Mouse (Mus musculus): Measurements from ENCODE around the gene B4galt3. TPM values are rescaled to one million over a fixed set of nuclear protein-coding genes. Genes with fewer than 3 reads are reported as not detected.

The B4galt3 gene
- polyA plus RNA-seq, 1 experiment, result 72.0 TPM

GRCm38 (mm10) chr1:171248386-171249226 is 21.5 kb upstream of the B4galt3 start:
- peaks cover 15% of the 10 kb centered on the region for H3K4me1 ChIP-seq (ENCODE audit: control insufficient read depth, insufficient read depth, low read length)
- H3K4me3 ChIP-seq (replicated peaks; ENCODE audit: extremely low read depth, low read depth, low read length), result no peak overlapping the region
- WGBS, result 29% methylated on average over 3 of the region's 3 CpGs
- no peak for TF ChIP-seq CTCF (IDR thresholded peaks at IDR 0.05; ENCODE audit: insufficient read depth, low read length)
- no peak for TF ChIP-seq POLR2A (IDR thresholded peaks at IDR 0.05; ENCODE audit: borderline replicate concordance, extremely low read depth, low read depth, low read length)
- DNase-seq, result no peak

- H3K4me3 ChIP-seq (replicated peaks; ENCODE audit: extremely low read depth, low read depth, low read length), result no peak within 1 kb of the TSS
- DNase-seq, result no peak
- 32% methylated on average over 5 of the region's 5 CpGs for WGBS
- H3K4me1 ChIP-seq (ENCODE audit: control insufficient read depth, insufficient read depth, low read length), result peaks cover 15% of the 10 kb centered on the region
- TF ChIP-seq POLR2A (IDR thresholded peaks at IDR 0.05; ENCODE audit: borderline replicate concordance, extremely low read depth, low read depth, low read length), result no peak
- TF ChIP-seq CTCF (IDR thresholded peaks at IDR 0.05; ENCODE audit: insufficient read depth, low read length), result no peak
These were observed 20.1 kb upstream of the B4galt3 start, which contains the start of gene Adamts4 for GRCm38 (mm10) chr1:171249913-171250600. Gene Adamts4, plus strand, starts transcription at chr1:171250421.

GRCm38 (mm10) chr1:171250680-171251593 is 19.2 kb upstream of the B4galt3 start, which contains the start of gene Ndufs2:
Gene Ndufs2, minus strand, starts transcription at chr1:171251388.
- no peak for DNase-seq
- TF ChIP-seq POLR2A (IDR thresholded peaks at IDR 0.05; ENCODE audit: borderline replicate concordance, extremely low read depth, low read depth, low read length) (no peak), CTCF (IDR thresholded peaks at IDR 0.05; ENCODE audit: insufficient read depth, low read length) (no peak)
- Histone ChIP-seq H3K4me1 (ENCODE audit: control insufficient read depth, insufficient read depth, low read length) (peaks cover 15% of the 10 kb centered on the region), H3K4me3 (replicated peaks; ENCODE audit: extremely low read depth, low read depth, low read length) (no peak within 1 kb of the TSS)
- WGBS, result 31% methylated on average over 26 of the region's 26 CpGs

GRCm38 (mm10) chr1:171251594-171252324 is 18.4 kb upstream of the B4galt3 start:
- Histone ChIP-seq H3K4me3 (replicated peaks; ENCODE audit: extremely low read depth, low read depth, low read length) (no peak overlapping the region), H3K4me1 (ENCODE audit: control insufficient read depth, insufficient read depth, low read length) (peaks cover 15% of the 10 kb centered on the region)
- 30% methylated on average over 13 of the region's 13 CpGs for WGBS
- no peak for DNase-seq
- TF ChIP-seq CTCF (IDR thresholded peaks at IDR 0.05; ENCODE audit: insufficient read depth, low read length) (no peak), POLR2A (IDR thresholded peaks at IDR 0.05; ENCODE audit: borderline replicate concordance, extremely low read depth, low read depth, low read length) (no peak)

- TF ChIP-seq CTCF (IDR thresholded peaks at IDR 0.05; ENCODE audit: insufficient read depth, low read length) (no peak), POLR2A (IDR thresholded peaks at IDR 0.05; ENCODE audit: borderline replicate concordance, extremely low read depth, low read depth, low read length) (no peak)
- no peak overlapping the region for H3K4me3 ChIP-seq (replicated peaks; ENCODE audit: extremely low read depth, low read depth, low read length)
These were observed 17.7 kb upstream of the B4galt3 start for GRCm38 (mm10) chr1:171252415-171252814.

GRCm38 (mm10) chr1:171256095-171256818 is 13.9 kb upstream of the B4galt3 start:
- Histone ChIP-seq H3K4me3 (replicated peaks; ENCODE audit: extremely low read depth, low read depth, low read length) (no peak overlapping the region), H3K4me1 (ENCODE audit: control insufficient read depth, insufficient read depth, low read length) (peaks cover 6% of the 10 kb centered on the region; the same call in 1 of the 2 replicates)
- DNase-seq, result no peak
- WGBS, result 85% methylated on average over 24 of the region's 24 CpGs
- no peak for TF ChIP-seq CTCF (IDR thresholded peaks at IDR 0.05; ENCODE audit: insufficient read depth, low read length)
- no peak for TF ChIP-seq POLR2A (IDR thresholded peaks at IDR 0.05; ENCODE audit: borderline replicate concordance, extremely low read depth, low read depth, low read length)

More at GRCm38 (mm10) chr1:171252415-171252814, 17.7 kb upstream of the B4galt3 start:
- no peak for DNase-seq
- H3K4me1 ChIP-seq (ENCODE audit: control insufficient read depth, insufficient read depth, low read length), result peaks cover 15% of the 10 kb centered on the region
- 78% methylated on average over 17 of the region's 17 CpGs for WGBS

- peak; percentile 50 for DNase-seq
- Histone ChIP-seq H3K4me1 (ENCODE audit: control insufficient read depth, insufficient read depth, low read length) (peaks cover 6% of the 10 kb centered on the region; the same call in 1 of the 2 replicates), H3K4me3 (replicated peaks; ENCODE audit: extremely low read depth, low read depth, low read length) (no peak overlapping the region)
- 58% methylated on average over 15 of the region's 15 CpGs for WGBS
- peak; percentile 43 for TF ChIP-seq CTCF (IDR thresholded peaks at IDR 0.05; ENCODE audit: insufficient read depth, low read length)
- no peak for TF ChIP-seq POLR2A (IDR thresholded peaks at IDR 0.05; ENCODE audit: borderline replicate concordance, extremely low read depth, low read depth, low read length)
These were observed 13.1 kb upstream of the B4galt3 start for GRCm38 (mm10) chr1:171256937-171257548.

All from lung, adult 2 months (tissue).